ENCODE assay signal across 24 mouse cellular contexts in genomic region chr12:24750521-24750920, GRCm38 (mm10). TPM values are rescaled to one million over a fixed set of nuclear protein-coding genes. Genes with fewer than 3 reads are reported as not detected.
DNase-seq lines count a peak whose midpoint lies in the region; ATAC-seq lines count a peak whose summit lies in the region.
"Had no signal": no experiment of that assay in that cellular context is flagged by ENCODE, and none has a peak within 500 bp of the region (broad histone marks: within the 10 kb centered on the region; RNA-seq: fewer than 3 reads in every experiment).

No protein-coding gene starts in this region.

- H3K36me3 ChIP-seq in forebrain, embryonic 11.5 days (ENCODE audit: control insufficient read depth, insufficient read depth, low read length), result no peaks in the 10 kb centered on the region
- H3K36me3 ChIP-seq in forebrain, embryonic 14.5 days (ENCODE audit: control insufficient read depth, insufficient read depth, low read length), result no peaks in the 10 kb centered on the region
- no peaks in the 10 kb centered on the region for H3K36me3 ChIP-seq in midbrain, embryonic 11.5 days (ENCODE audit: control insufficient read depth, insufficient read depth, low read length)
- no peaks in the 10 kb centered on the region for H3K36me3 ChIP-seq in midbrain, embryonic 10.5 days
- H3K36me3 ChIP-seq: G1E had no signal

- H3K27me3 ChIP-seq in forebrain, embryonic 11.5 days (ENCODE audit: control insufficient read depth, insufficient read depth, low read length), result no peaks in the 10 kb centered on the region
- H3K27me3 ChIP-seq in forebrain, embryonic 14.5 days (replicated peaks; ENCODE audit: control insufficient read depth, insufficient read depth, low read length), result no peaks in the 10 kb centered on the region
- no peaks in the 10 kb centered on the region for H3K27me3 ChIP-seq in midbrain, embryonic 11.5 days (ENCODE audit: control insufficient read depth, insufficient read depth, low read length)
- no peaks in the 10 kb centered on the region for H3K27me3 ChIP-seq in midbrain, embryonic 10.5 days (ENCODE audit: low read depth, poor library complexity, severe bottlenecking)
- H3K27me3 ChIP-seq: CH12.LX, Patski had no signal

- 91% methylated on average over 6 of the region's 6 CpGs for WGBS in forebrain, embryonic 11.5 days
- 95% methylated on average over 6 of the region's 6 CpGs for WGBS in forebrain, embryonic 14.5 days
- 92% methylated on average over 6 of the region's 6 CpGs for WGBS in midbrain, embryonic 11.5 days
- 95% methylated on average over 6 of the region's 6 CpGs for WGBS in midbrain, embryonic 10.5 days

- peak; percentile 35 for DNase-seq in forebrain, embryonic 11.5 days (ENCODE audit: low spot score)
- DNase-seq in forebrain, embryonic 14.5 days (ENCODE audit: low spot score), result no peak
- DNase-seq in midbrain, embryonic 11.5 days (ENCODE audit: low spot score, missing footprints), result peak; percentile 69
- DNase-seq in midbrain, embryonic 10.5 days (ENCODE audit: low spot score), result no peak
- DNase-seq in R1 (ENCODE audit: low read depth, low spot score) (peak; percentile 70), ZHBTc4 (ENCODE audit: low read depth, low spot score) (peak; percentile 54)
- no peak for DNase-seq in heart, adult 18-20 months
- DNase-seq in testis, postnatal 14 days (ENCODE audit: low spot score), result no peak
- DNase-seq: adrenal gland, adult 2 months; adrenal gland, adult 8-10 months; adrenal gland, postnatal 10 days; adrenal gland, postnatal 14 days; adrenal gland, postnatal 25 days; adrenal gland, postnatal 36 days; B cell, adult 2 months; cerebellum, adult 11 months; cerebellum, adult 11-12 months; cerebellum, adult 18-20 months; cerebellum, adult 2 months had no signal

- H3K9me3 ChIP-seq in forebrain, embryonic 11.5 days (ENCODE audit: control insufficient read depth, low read length), result no peaks in the 10 kb centered on the region
- no peaks in the 10 kb centered on the region for H3K9me3 ChIP-seq in forebrain, embryonic 14.5 days (replicated peaks; ENCODE audit: control insufficient read depth, low read length)
- no peaks in the 10 kb centered on the region for H3K9me3 ChIP-seq in midbrain, embryonic 11.5 days (ENCODE audit: control insufficient read depth, low read length)
- no peaks in the 10 kb centered on the region for H3K9me3 ChIP-seq in midbrain, embryonic 10.5 days (replicated peaks)
- H3K9me3 ChIP-seq: G1E had no signal

- no peak overlapping the region for H3K4me2 ChIP-seq in forebrain, embryonic 11.5 days (ENCODE audit: low read depth, low read length, severe bottlenecking)
- H3K4me2 ChIP-seq in forebrain, embryonic 14.5 days (ENCODE audit: low read length), result no peak overlapping the region
- no peak overlapping the region for H3K4me2 ChIP-seq in midbrain, embryonic 11.5 days

- H3K9ac ChIP-seq in forebrain, embryonic 11.5 days (ENCODE audit: low read length), result no peak overlapping the region
- no peak overlapping the region for H3K9ac ChIP-seq in forebrain, embryonic 14.5 days (ENCODE audit: low read length)
- H3K9ac ChIP-seq in midbrain, embryonic 11.5 days (ENCODE audit: low read length), result no peak overlapping the region

- no peak overlapping the region for H3K27ac ChIP-seq in forebrain, embryonic 11.5 days (ENCODE audit: low read depth, low read length)
- no peak overlapping the region for H3K27ac ChIP-seq in forebrain, embryonic 14.5 days (ENCODE audit: low read depth, low read length)
- no peak overlapping the region for H3K27ac ChIP-seq in midbrain, embryonic 11.5 days (ENCODE audit: low read depth, low read length)
- no peak overlapping the region for H3K27ac ChIP-seq in midbrain, embryonic 10.5 days (replicated peaks)

- H3K4me3 ChIP-seq in forebrain, embryonic 11.5 days (ENCODE audit: low read depth, low read length), result no peak overlapping the region
- H3K4me3 ChIP-seq in forebrain, embryonic 14.5 days (ENCODE audit: low read depth, low read length), result no peak overlapping the region
- H3K4me3 ChIP-seq in midbrain, embryonic 11.5 days (ENCODE audit: low read depth, low read length), result no peak overlapping the region
- no peak overlapping the region for H3K4me3 ChIP-seq in midbrain, embryonic 10.5 days

- no peaks in the 10 kb centered on the region for H3K4me1 ChIP-seq in forebrain, embryonic 11.5 days (replicated peaks; ENCODE audit: control insufficient read depth, insufficient read depth, low read length)
- H3K4me1 ChIP-seq in forebrain, embryonic 14.5 days (ENCODE audit: control insufficient read depth, insufficient read depth, low read length), result peaks cover 7% of the 10 kb centered on the region
- H3K4me1 ChIP-seq in midbrain, embryonic 11.5 days (ENCODE audit: control insufficient read depth, insufficient read depth, low read length), result peaks cover 2% of the 10 kb centered on the region
- peaks cover 14% of the 10 kb centered on the region for H3K4me1 ChIP-seq in midbrain, embryonic 10.5 days

- no peak for ATAC-seq in forebrain, embryonic 11.5 days (replicated peaks; ENCODE audit: low FRiP score)
- no peak for ATAC-seq in forebrain, embryonic 14.5 days
- ATAC-seq in midbrain, embryonic 11.5 days (ENCODE audit: low FRiP score), result no peak
- ATAC-seq: activated CD4-positive, CD25-positive, alpha-beta regulatory T cell, adult 4 months; CD4-positive, CD25-positive, alpha-beta regulatory T cell, adult 4 months; Patski had no signal

RNA-seq across cellular contexts. Expression of gene Rrm2, which starts 42.5 kb away (rescaled TPM):
- 635 and 669 TPM in 2 replicates for polyA plus RNA-seq in forebrain, embryonic 11.5 days (2014; fragmentation: Nextera tagmentation; extraction: Ambion mirVana)
- polyA plus RNA-seq in forebrain, embryonic 14.5 days (2014; fragmentation: Nextera tagmentation; extraction: Ambion mirVana), result 136 and 139 TPM in 2 replicates
- 542 and 553 TPM in 2 replicates for polyA plus RNA-seq in midbrain, embryonic 11.5 days (2014; fragmentation: Nextera tagmentation; extraction: Ambion mirVana)
- polyA plus RNA-seq in midbrain, embryonic 10.5 days (2016; fragmentation: Nextera tagmentation; extraction: Ambion mirVana), result 732 and 813 TPM in 2 replicates
- 1 to 10 TPM; 2.0 to 3.4 TPM for total RNA-seq in heart, adult 18-20 months (2021)

Comparison
In these comparisons a context has a peak if more than half of its experiments do, and no peak if none do; other contexts are left out.
1. DNase-seq: peak in forebrain, embryonic 11.5 days (single experiment), midbrain, embryonic 11.5 days (single experiment), R1 (single experiment) and ZHBTc4 (single experiment); none in forebrain, embryonic 14.5 days (single experiment), midbrain, embryonic 10.5 days (single experiment), heart, adult 18-20 months (0 of 2) and testis, postnatal 14 days (single experiment).